Mouse (Mus musculus) spleen, adult 12 weeks (tissue): ENCODE measurements around the gene Tamm41.

Source experiments
- DNase-seq: peaks from one replicate; pipeline ENCODE4 v3.0.0; 2022; ENCODE audit warnings: low spot score

Gene Tamm41

GRCm38 (mm10) chr6:114972988-114973387 lies 64.7 kb downstream of the Tamm41 start:
- DNase-seq, result no peak

- DNase-seq, result no peak
These were observed 66.8 kb downstream of the Tamm41 start for GRCm38 (mm10) chr6:114970895-114971294.

DNA sequence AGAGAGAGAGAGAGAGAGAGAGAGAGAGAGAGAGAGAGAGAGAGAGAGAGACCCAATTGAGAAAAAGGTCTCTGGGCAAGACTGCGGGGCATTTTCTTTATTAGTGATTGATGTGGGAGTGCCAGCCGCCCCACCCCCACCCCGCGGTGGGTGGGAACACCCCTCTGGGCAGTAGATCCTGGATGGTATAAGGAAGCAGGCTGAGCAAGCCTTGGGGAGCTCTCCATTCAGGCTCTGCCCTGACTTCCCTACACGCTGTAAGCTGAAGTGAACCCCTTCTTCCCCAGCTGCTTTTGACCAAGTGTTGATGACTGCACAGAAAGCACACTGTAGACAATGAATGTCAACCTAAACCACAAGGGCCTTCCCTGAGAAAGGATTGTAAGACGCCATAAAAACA lies 67.3 kb downstream of the Tamm41 start:
- DNase-seq, result no peak

- DNase-seq, result no peak
These were observed 68.2 kb downstream of the Tamm41 start, which contains the start of gene Vgll4 for GRCm38 (mm10) chr6:114969213-114970120. Vgll4 (minus strand) TSS chr6:114969994.

- no peak for DNase-seq
These were observed 69.1 kb downstream of the Tamm41 start for GRCm38 (mm10) chr6:114968361-114969212.

DNA sequence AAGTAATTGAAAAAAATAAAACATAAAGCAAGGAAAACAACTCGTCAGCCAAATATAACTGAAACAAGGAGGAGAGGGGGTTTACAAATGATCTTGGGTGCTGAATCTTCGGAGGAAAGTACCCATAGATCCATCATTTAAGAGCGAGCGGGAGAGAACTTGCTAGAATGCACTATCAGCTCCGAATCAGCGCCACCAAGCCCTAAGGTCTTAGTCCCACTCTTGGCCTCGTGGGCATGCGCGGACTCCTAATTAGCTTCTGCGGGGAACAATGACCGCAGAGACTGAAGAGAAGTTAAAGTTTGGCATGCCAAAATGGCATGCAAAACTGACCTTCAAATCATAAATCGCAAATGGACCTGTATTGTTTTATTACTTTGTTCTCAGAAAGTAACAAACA lies 70.1 kb downstream of the Tamm41 start:
- DNase-seq, result no peak

DNA sequence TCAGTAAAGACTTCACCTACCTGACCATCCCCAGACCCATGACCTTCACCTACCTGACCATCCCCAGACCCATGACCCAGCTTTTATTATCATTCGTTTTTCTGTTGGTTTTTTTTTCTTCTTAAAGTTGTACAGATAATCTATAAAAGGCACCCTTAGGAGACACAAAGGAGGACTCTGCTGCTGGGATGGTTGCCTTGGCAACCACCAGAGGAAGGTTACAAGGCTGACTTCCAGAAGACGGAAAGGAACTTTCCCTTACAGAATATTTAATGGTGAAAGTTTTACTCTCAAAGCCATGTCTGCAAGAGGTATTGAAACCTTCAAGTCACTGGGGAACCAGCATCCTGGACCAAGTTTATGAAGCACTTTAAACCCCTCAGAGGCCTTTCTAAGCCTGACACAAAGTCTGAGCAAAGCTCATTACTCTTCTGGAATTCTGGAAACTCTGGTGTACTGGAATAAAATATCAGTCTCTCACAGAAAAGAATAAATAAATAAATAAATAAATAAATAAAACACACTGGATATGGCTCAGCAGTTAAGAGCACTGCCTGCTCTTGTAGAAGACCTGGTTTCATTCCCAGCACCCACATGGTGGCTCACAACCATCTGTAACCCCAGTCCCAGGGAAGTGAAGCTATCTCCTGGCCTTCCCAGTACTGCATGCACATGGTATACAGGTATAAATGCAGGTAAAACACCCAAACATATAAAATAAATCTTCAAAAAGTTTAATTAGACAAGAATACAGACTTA lies 71.1 kb downstream of the Tamm41 start:
- DNase-seq, result no peak

- DNase-seq, result no peak
These were observed 71.9 kb downstream of the Tamm41 start for GRCm38 (mm10) chr6:114965802-114966201.

- DNase-seq, result no peak
These were observed 72.3 kb downstream of the Tamm41 start for GRCm38 (mm10) chr6:114965396-114965795.

GRCm38 (mm10) chr6:114964235-114964634 lies 73.4 kb downstream of the Tamm41 start:
- no peak for DNase-seq

GRCm38 (mm10) chr6:114963636-114964035 lies 74.0 kb downstream of the Tamm41 start:
- no peak for DNase-seq

DNA sequence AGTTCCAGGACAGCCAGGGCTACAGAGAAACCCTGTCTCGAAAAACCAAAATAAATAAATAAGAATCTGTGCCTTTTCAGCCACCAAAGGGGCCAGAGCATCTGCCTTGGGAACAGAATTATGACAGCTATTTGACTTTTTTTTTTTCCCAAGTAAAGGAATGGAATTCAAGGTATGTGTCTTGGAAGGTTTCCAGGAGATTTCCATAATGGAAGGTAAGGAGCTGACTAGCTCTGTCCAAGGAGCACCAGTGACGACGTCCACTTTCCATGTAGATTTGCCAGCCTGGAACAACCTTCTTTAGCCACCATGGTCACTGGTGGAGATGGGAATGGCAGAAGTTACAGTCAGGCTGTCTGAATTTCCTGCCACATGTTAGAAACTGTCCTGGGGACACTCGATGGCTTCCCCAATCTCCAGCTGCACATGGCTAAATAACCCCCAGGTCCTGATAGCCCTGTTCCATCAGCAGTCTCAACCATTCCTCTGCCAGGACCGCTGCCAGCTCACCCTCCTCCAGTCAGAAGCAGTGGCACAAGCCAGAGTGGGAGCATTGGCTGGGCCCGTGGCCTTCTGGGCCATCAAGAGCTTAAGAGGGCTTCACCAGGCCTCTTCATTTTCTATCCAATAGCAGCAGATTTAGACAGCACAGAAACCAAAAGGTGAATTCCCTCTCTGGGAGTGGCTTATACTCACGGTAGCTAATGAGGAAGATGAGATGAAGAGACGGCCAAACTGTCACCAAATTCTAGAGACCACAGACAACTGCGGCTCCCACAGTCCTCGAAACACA lies 76.2 kb downstream of the Tamm41 start:
- no peak for DNase-seq

- DNase-seq, result no peak
These were observed 78.7 kb downstream of the Tamm41 start for GRCm38 (mm10) chr6:114959012-114959398.

DNA sequence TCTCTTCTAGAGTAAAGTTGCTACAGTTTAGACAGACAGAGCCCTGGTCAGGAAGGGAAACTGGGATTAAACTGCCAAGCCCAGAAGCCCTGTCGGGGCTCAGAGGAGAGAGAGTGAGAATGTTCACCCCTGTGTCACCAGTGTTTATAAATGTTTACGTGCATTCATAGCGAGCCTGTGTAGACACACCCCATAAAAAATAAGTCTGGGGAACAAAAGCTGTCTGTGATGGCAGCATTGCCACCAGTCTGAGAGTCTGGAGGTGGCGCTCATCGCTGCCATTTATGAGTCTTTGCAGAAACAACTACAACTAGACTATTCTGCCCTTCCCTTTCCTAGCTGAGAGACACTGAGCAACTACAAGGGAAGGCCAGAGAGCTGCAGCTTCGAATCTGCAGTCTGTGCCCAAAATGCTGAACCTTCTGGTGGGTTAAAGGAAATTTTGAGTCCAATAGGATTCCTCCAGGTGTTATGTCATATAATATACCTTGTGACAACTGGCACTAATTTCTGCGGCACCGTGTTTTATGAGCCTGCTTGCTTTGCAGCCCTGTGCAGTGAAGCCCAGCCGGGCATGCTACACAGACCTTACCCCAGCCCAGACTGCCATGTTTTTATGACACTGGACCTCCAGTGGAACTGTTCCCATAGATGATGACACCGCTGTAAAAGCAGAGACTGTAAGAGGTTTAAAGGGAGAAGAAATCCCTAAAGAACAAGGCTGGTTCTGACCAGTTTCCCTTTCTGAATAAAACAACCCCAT lies 79.2 kb downstream of the Tamm41 start:
- no peak for DNase-seq

GRCm38 (mm10) chr6:114957756-114958155 lies 79.9 kb downstream of the Tamm41 start:
- no peak for DNase-seq

GRCm38 (mm10) chr6:114954496-114954895 lies 83.2 kb downstream of the Tamm41 start:
- no peak for DNase-seq
